In the genomic region with DNA sequence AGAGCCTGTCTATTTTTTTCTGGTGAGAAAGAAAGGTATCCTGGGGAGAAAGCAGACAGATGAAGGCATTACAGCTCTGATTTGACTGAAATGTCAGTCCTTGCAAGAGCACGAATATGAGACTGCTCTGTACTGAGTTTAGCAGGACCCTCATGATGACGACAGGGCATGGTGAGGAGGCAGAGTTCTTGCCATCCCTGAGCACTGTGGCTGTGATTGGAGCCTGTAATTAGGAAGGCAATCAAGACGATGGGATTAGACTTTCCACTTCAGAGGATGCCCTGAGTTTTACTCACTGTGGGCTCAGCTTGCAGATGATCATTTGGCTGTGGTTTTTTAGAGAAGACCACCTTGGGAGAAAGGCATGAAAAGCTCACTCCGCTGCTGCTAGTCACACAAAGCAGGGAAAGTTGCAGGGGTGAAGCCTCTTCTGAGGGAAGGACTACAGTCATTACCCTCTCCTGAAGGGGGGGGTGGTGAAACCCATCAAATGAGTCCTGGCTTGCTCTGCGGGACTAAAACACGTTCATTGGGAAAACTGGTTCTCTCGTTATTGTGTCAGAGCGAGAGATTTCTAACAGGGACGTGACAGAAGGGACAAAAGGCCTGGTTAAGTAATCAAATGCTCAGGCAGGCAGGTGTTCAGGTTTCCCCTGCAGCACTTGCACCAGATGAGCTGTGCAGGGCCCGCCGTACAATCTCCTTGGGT, we compare ENCODE assay signal across 13 mouse cellular contexts.
A peak's percentile ranks its signal among the peaks of the same experiment; 100 is the strongest.
DNase-seq lines count a peak whose midpoint lies in the region; ATAC-seq lines count a peak whose summit lies in the region.
"Had no signal": no experiment of that assay in that cellular context is flagged by ENCODE, and none has a peak within 500 bp of the region (broad histone marks: within the 10 kb centered on the region; RNA-seq: fewer than 3 reads in every experiment).

No protein-coding gene starts in this region.

- peak; percentile 31 for DNase-seq in embryo, embryonic 10 days (ENCODE audit: low spot score)
- DNase-seq in embryo, embryonic 9.5 days (ENCODE audit: extremely low spot score): no peak
- DNase-seq in midbrain, embryonic 11.5 days (ENCODE audit: low spot score, missing footprints): peak; percentile 78
- DNase-seq: adrenal gland, adult 8-10 months; cerebellum, postnatal 14 days; heart, postnatal 36 days; kidney, adult 8-10 months; lung, adult 18-20 months had no signal

- no peaks in the 10 kb centered on the region for H3K36me3 ChIP-seq in midbrain, embryonic 11.5 days (ENCODE audit: control insufficient read depth, insufficient read depth, low read length)
- no peaks in the 10 kb centered on the region for H3K36me3 ChIP-seq in midbrain, embryonic 15.5 days (replicated peaks)
- no peaks in the 10 kb centered on the region for H3K36me3 ChIP-seq in limb, embryonic 12.5 days
- H3K36me3 ChIP-seq in stomach, embryonic 16.5 days (ENCODE audit: control insufficient read depth, insufficient read depth, low read length): no peaks in the 10 kb centered on the region

- H3K9ac ChIP-seq in midbrain, embryonic 11.5 days (ENCODE audit: low read length): no peak overlapping the region
- no peak overlapping the region for H3K9ac ChIP-seq in midbrain, embryonic 15.5 days
- no peak overlapping the region for H3K9ac ChIP-seq in limb, embryonic 12.5 days (replicated peaks)
- no peak overlapping the region for H3K9ac ChIP-seq in stomach, embryonic 16.5 days (ENCODE audit: low read length)

- no peak overlapping the region for H3K4me3 ChIP-seq in midbrain, embryonic 11.5 days (ENCODE audit: low read depth, low read length)
- H3K4me3 ChIP-seq in midbrain, embryonic 15.5 days: no peak overlapping the region
- H3K4me3 ChIP-seq in limb, embryonic 12.5 days (replicated peaks): no peak overlapping the region
- no peak overlapping the region for H3K4me3 ChIP-seq in stomach, embryonic 16.5 days (replicated peaks; ENCODE audit: low read length)

- no peak overlapping the region for H3K27ac ChIP-seq in midbrain, embryonic 11.5 days (ENCODE audit: low read depth, low read length)
- no peak overlapping the region for H3K27ac ChIP-seq in midbrain, embryonic 15.5 days
- H3K27ac ChIP-seq in limb, embryonic 12.5 days: peak overlapping the region; percentile 47; the same call in 1 of the 2 replicates
- 0 out of 2 replicates have a peak overlapping the region, but pooled peaks have one; percentile 21 for H3K27ac ChIP-seq in stomach, embryonic 16.5 days (ENCODE audit: low read length)

- WGBS in midbrain, embryonic 11.5 days: 28% methylated on average over 11 of the region's 11 CpGs
- 15% methylated on average over 11 of the region's 11 CpGs for WGBS in midbrain, embryonic 15.5 days
- WGBS in limb, embryonic 12.5 days: 22% methylated on average over 11 of the region's 11 CpGs
- WGBS in stomach, embryonic 16.5 days: 37% methylated on average over 11 of the region's 11 CpGs

- no peaks in the 10 kb centered on the region for H3K27me3 ChIP-seq in midbrain, embryonic 11.5 days (ENCODE audit: control insufficient read depth, insufficient read depth, low read length)
- no peaks in the 10 kb centered on the region for H3K27me3 ChIP-seq in midbrain, embryonic 15.5 days (replicated peaks)
- H3K27me3 ChIP-seq in limb, embryonic 12.5 days: no peaks in the 10 kb centered on the region
- no peaks in the 10 kb centered on the region for H3K27me3 ChIP-seq in stomach, embryonic 16.5 days (ENCODE audit: control insufficient read depth, insufficient read depth, low read length)

- ATAC-seq in midbrain, embryonic 11.5 days (ENCODE audit: low FRiP score): no peak
- ATAC-seq in midbrain, embryonic 15.5 days (replicated peaks): no peak
- ATAC-seq in limb, embryonic 12.5 days (ENCODE audit: insufficient number of reproducible peaks, insufficient read depth, low FRiP score, low TSS enrichment, low read depth): peak; percentile 66; the same call in 1 of the 2 replicates
- ATAC-seq in stomach, embryonic 16.5 days (ENCODE audit: insufficient read depth, low FRiP score): peak; percentile 50; the same call in 1 of the 2 replicates
- no peak for ATAC-seq in erythroid progenitor cell, adult 5-6 weeks (replicated peaks; ENCODE audit: low FRiP score, poor library complexity, severe bottlenecking)
- ATAC-seq in erythroblast, adult 5-6 weeks (replicated peaks; ENCODE audit: low FRiP score, poor library complexity, severe bottlenecking): no peak

- no peaks in the 10 kb centered on the region; the same call in 1 of the 2 replicates for H3K4me1 ChIP-seq in midbrain, embryonic 11.5 days (ENCODE audit: control insufficient read depth, insufficient read depth, low read length)
- no peaks in the 10 kb centered on the region for H3K4me1 ChIP-seq in midbrain, embryonic 15.5 days
- H3K4me1 ChIP-seq in limb, embryonic 12.5 days (replicated peaks): no peaks in the 10 kb centered on the region
- no peaks in the 10 kb centered on the region for H3K4me1 ChIP-seq in stomach, embryonic 16.5 days (ENCODE audit: control insufficient read depth, insufficient read depth, low read length)

- H3K4me2 ChIP-seq in midbrain, embryonic 11.5 days: no peak overlapping the region
- no peak overlapping the region for H3K4me2 ChIP-seq in midbrain, embryonic 15.5 days
- no peak overlapping the region for H3K4me2 ChIP-seq in limb, embryonic 12.5 days
- H3K4me2 ChIP-seq in stomach, embryonic 16.5 days (ENCODE audit: low read depth, low read length): no peak overlapping the region

- H3K9me3 ChIP-seq in midbrain, embryonic 11.5 days (ENCODE audit: control insufficient read depth, low read length): no peaks in the 10 kb centered on the region
- H3K9me3 ChIP-seq in midbrain, embryonic 15.5 days: no peaks in the 10 kb centered on the region
- H3K9me3 ChIP-seq in limb, embryonic 12.5 days: no peaks in the 10 kb centered on the region
- H3K9me3 ChIP-seq in stomach, embryonic 16.5 days (replicated peaks; ENCODE audit: control insufficient read depth, low read length): no peaks in the 10 kb centered on the region

Comparison
In these comparisons a context has a peak if more than half of its experiments do, and no peak if none do; other contexts are left out.
1. ATAC-seq: peak in limb, embryonic 12.5 days (single experiment) and stomach, embryonic 16.5 days (single experiment); none in midbrain, embryonic 11.5 days (single experiment), midbrain, embryonic 15.5 days (single experiment), erythroid progenitor cell, adult 5-6 weeks (single experiment) and erythroblast, adult 5-6 weeks (single experiment).
2. H3K27ac ChIP-seq: peak in limb, embryonic 12.5 days (single experiment) and stomach, embryonic 16.5 days (single experiment); none in midbrain, embryonic 11.5 days (single experiment) and midbrain, embryonic 15.5 days (single experiment).